Mouse (Mus musculus): Measurements from ENCODE around the gene Ruvbl1. TPM values are rescaled to one million over a fixed set of nuclear protein-coding genes. Genes with fewer than 3 reads are reported as not detected.

Ruvbl1 gene
- polyA plus RNA-seq, 1 experiment from 2014 or later, result 163 TPM

DNA sequence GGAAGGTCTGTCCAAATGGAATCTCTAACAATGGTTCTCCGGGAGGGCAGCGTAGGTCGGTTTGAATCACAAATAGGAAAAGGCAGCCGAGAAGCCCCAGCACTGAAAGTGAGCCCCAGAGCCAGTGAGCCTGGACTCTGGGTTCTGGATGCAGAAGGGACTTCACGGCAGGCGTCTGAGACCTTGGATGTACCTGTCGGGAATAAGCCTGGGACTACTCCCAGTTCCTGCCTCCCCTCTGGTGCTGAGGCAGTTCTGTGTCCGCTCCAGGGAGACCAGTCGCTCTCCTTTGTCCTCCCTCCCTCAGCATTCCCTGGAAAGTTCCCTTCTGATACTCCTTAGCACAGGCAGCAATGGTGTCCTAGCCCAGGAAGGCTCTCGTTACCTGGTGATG is 80.2 kb downstream of the Ruvbl1 start:
- ATAC-seq (ENCODE audit: insufficient read depth), result no peak

More for the DNA sequence above, 80.2 kb downstream of the Ruvbl1 start:
- no peak for DNase-seq
- H3K4me1 ChIP-seq (ENCODE audit: insufficient read depth), result no peaks in the 10 kb centered on the region
- H3K27me3 ChIP-seq (ENCODE audit: insufficient read depth, low read length), result peaks cover 19% of the 10 kb centered on the region
- TF ChIP-seq CTCF (IDR thresholded peaks at IDR 0.05; ENCODE audit: low read depth), result no peak
- no peak overlapping the region for H3K4me3 ChIP-seq (ENCODE audit: low read depth, low read length)
- WGBS, result 34% methylated on average over 10 of the region's 10 CpGs
- H3K9me3 ChIP-seq (ENCODE audit: low read depth, low read length), result no peaks in the 10 kb centered on the region
- H3K4me2 ChIP-seq, result no peak overlapping the region
- H3K9ac ChIP-seq, result no peak overlapping the region; the same call in 1 of the 2 replicates
- H3K36me3 ChIP-seq (ENCODE audit: insufficient read depth), result no peaks in the 10 kb centered on the region
- no peak overlapping the region for H3K27ac ChIP-seq (ENCODE audit: low read depth)

Other genes with a start within 250 kb of the Ruvbl1 start
- not detected in 2 replicates for gene Dnajb8, start 243.1 kb upstream of the Ruvbl1 start, polyA plus RNA-seq (2014; fragmentation: Nextera tagmentation; extraction: Ambion mirVana)
- 44.6 and 48.2 TPM in 2 replicates for gene Eefsec, start 18.9 kb upstream of the Ruvbl1 start, polyA plus RNA-seq (2014; fragmentation: Nextera tagmentation; extraction: Ambion mirVana)
- gene Sec61a1, start 53.5 kb downstream of the Ruvbl1 start, polyA plus RNA-seq (2014; fragmentation: Nextera tagmentation; extraction: Ambion mirVana), result 241 and 249 TPM in 2 replicates
- 0.19 TPM in 1 of 2 replicates, not detected in the other for gene Kbtbd12, start 172.5 kb downstream of the Ruvbl1 start, polyA plus RNA-seq (2014; fragmentation: Nextera tagmentation; extraction: Ambion mirVana)